Mouse (Mus musculus) midbrain, embryonic 16.5 days (tissue): ENCODE measurements at regions not wholly inside any gene's neighbourhood (a gene's known extent, or its start where the extent isn't known, plus 50 kb on each side); places are given as distances from the start of the nearest gene placed in this dataset.
"Not testable (repeated sequence)": the region's sequence is repeated elsewhere in the genome, so short reads cannot be mapped to it uniquely, and the experiment has no call there.

Source experiments
- ATAC-seq: fragments of 200-750 bp; cut with Nextera tagmentation; 2 replicates; pipeline ENCODE4 v1.8.0; 2017; ENCODE audit warnings: moderate TSS enrichment
- H3K27ac ChIP-seq: fragments of 300-500 bp; sonication (generic); 2 replicates; pipeline ENCODE4 v1.5.1; 2014; ENCODE audit warnings: mild to moderate bottlenecking, low read length, mixed read lengths
- H3K27me3 ChIP-seq: fragments of 300-500 bp; sonication (generic); 2 replicates; pipeline ENCODE4 v1.6.1; 2014; ENCODE audit warnings: low read depth, low read length, mixed read lengths; ENCODE audit not compliant: control insufficient read depth, insufficient read depth
- H3K36me3 ChIP-seq: fragments of 300-500 bp; sonication (generic); 2 replicates; pipeline ENCODE4 v1.6.1; 2014; ENCODE audit warnings: mild to moderate bottlenecking, low read length, moderate library complexity, mixed read lengths; ENCODE audit not compliant: control insufficient read depth, insufficient read depth
- H3K4me1 ChIP-seq: fragments of 300-500 bp; sonication (generic); 2 replicates; pipeline ENCODE4 v1.6.1; 2014; ENCODE audit warnings: mild to moderate bottlenecking, low read length, mixed read lengths; ENCODE audit not compliant: control insufficient read depth, insufficient read depth
- H3K4me2 ChIP-seq: fragments of 300-500 bp; sonication (generic); 2 replicates; pipeline ENCODE4 v1.6.1; 2014; ENCODE audit warnings: mild to moderate bottlenecking, low read length, mixed read lengths
- H3K4me3 ChIP-seq: fragments of 300-500 bp; sonication (generic); 2 replicates; pipeline ENCODE4 v1.5.1; 2014; ENCODE audit warnings: low read depth, mild to moderate bottlenecking, low read length, moderate library complexity, mixed read lengths
- H3K9ac ChIP-seq: fragments of 300-500 bp; sonication (generic); 2 replicates; pipeline ENCODE4 v1.6.1; 2014; ENCODE audit warnings: low read depth, low read length, mixed read lengths
- H3K9me3 ChIP-seq: fragments of 300-500 bp; sonication (generic); replicated peaks from 2 replicates; pipeline ENCODE4 v1.6.1; 2014; ENCODE audit warnings: mild to moderate bottlenecking, low read length, mixed read lengths; ENCODE audit not compliant: control insufficient read depth, poor library complexity, severe bottlenecking
- WGBS: fragments of 180-500 bp; shearing (Covaris S2); extraction: QIAGEN DNeasy Blood & Tissue Kit; methylation state at CpG from one replicate; pipeline ENCODE4 v1.1.7; 2014; 5-methylcytosine and 5-hydroxymethylcytosine counted together

GRCm38 (mm10) chr14:53267693-53268092 lies 772.1 kb upstream of the Olfr1507 start:
- not testable (repeated sequence) for ATAC-seq, H3K4me3 ChIP-seq, H3K4me2 ChIP-seq, H3K27me3 ChIP-seq, H3K36me3 ChIP-seq, H3K27ac ChIP-seq, H3K9me3 ChIP-seq, H3K9ac ChIP-seq, H3K4me1 ChIP-seq
- WGBS: 82% methylated on average over 2 of the region's 2 CpGs

- not testable (repeated sequence) for H3K9ac ChIP-seq, H3K36me3 ChIP-seq, H3K27ac ChIP-seq, H3K4me1 ChIP-seq, ATAC-seq, H3K4me3 ChIP-seq, H3K9me3 ChIP-seq, H3K27me3 ChIP-seq, H3K4me2 ChIP-seq
- no CpG with 5 or more reads among the region's 3 CpGs for WGBS
Observed at GRCm38 (mm10) chr14:53255962-53256361, 760.4 kb upstream of the Olfr1507 start.

GRCm38 (mm10) chr14:53253470-53253869 lies 757.9 kb upstream of the Olfr1507 start:
- not testable (repeated sequence) for H3K9ac ChIP-seq, H3K27ac ChIP-seq, H3K36me3 ChIP-seq, H3K27me3 ChIP-seq, H3K4me2 ChIP-seq, H3K4me1 ChIP-seq, H3K4me3 ChIP-seq, H3K9me3 ChIP-seq, ATAC-seq

- not testable (repeated sequence) for H3K9ac ChIP-seq, H3K36me3 ChIP-seq, H3K27ac ChIP-seq, ATAC-seq, H3K4me2 ChIP-seq, H3K9me3 ChIP-seq, H3K4me1 ChIP-seq, H3K4me3 ChIP-seq, H3K27me3 ChIP-seq
- no CpG with 5 or more reads among the region's 6 CpGs for WGBS
Observed at GRCm38 (mm10) chr14:53231142-53231541, 735.6 kb upstream of the Olfr1507 start.

- ATAC-seq, H3K4me1 ChIP-seq, H3K4me3 ChIP-seq, H3K4me2 ChIP-seq, H3K27me3 ChIP-seq, H3K36me3 ChIP-seq, H3K9me3 ChIP-seq, H3K9ac ChIP-seq, H3K27ac ChIP-seq: not testable (repeated sequence)
- no CpG with 5 or more reads among the region's 1 CpGs for WGBS
Observed at GRCm38 (mm10) chr14:53224789-53225188, 729.2 kb upstream of the Olfr1507 start.

- ATAC-seq, H3K4me2 ChIP-seq, H3K9ac ChIP-seq, H3K36me3 ChIP-seq, H3K27ac ChIP-seq, H3K9me3 ChIP-seq, H3K4me1 ChIP-seq, H3K27me3 ChIP-seq, H3K4me3 ChIP-seq: not testable (repeated sequence)
- WGBS: no CpG with 5 or more reads among the region's 3 CpGs
Observed at GRCm38 (mm10) chr14:53210554-53210953, 715.0 kb upstream of the Olfr1507 start.

- not testable (repeated sequence) for H3K9ac ChIP-seq, H3K36me3 ChIP-seq, H3K27me3 ChIP-seq, H3K9me3 ChIP-seq, ATAC-seq, H3K27ac ChIP-seq, H3K4me1 ChIP-seq, H3K4me2 ChIP-seq, H3K4me3 ChIP-seq
Observed at GRCm38 (mm10) chr14:53209258-53209657, 713.7 kb upstream of the Olfr1507 start.

- H3K36me3 ChIP-seq, ATAC-seq, H3K4me3 ChIP-seq, H3K4me1 ChIP-seq, H3K9me3 ChIP-seq, H3K27ac ChIP-seq, H3K4me2 ChIP-seq, H3K9ac ChIP-seq, H3K27me3 ChIP-seq: not testable (repeated sequence)
- no CpG with 5 or more reads among the region's 3 CpGs for WGBS
Observed at GRCm38 (mm10) chr14:53190931-53191330, 695.4 kb upstream of the Olfr1507 start.

GRCm38 (mm10) chr14:53174099-53174498 lies 678.5 kb upstream of the Olfr1507 start:
- not testable (repeated sequence) for H3K4me3 ChIP-seq, H3K9ac ChIP-seq, H3K4me2 ChIP-seq, H3K27me3 ChIP-seq, H3K4me1 ChIP-seq, ATAC-seq, H3K27ac ChIP-seq, H3K9me3 ChIP-seq, H3K36me3 ChIP-seq

GRCm38 (mm10) chr14:53166327-53166726 lies 670.8 kb upstream of the Olfr1507 start:
- no CpG with 5 or more reads among the region's 2 CpGs for WGBS
- not testable (repeated sequence) for H3K36me3 ChIP-seq, H3K4me3 ChIP-seq, H3K27ac ChIP-seq, H3K9ac ChIP-seq, H3K4me2 ChIP-seq, H3K4me1 ChIP-seq, ATAC-seq, H3K27me3 ChIP-seq, H3K9me3 ChIP-seq
